ENCODE assay signal across 16 mouse cellular contexts in genomic region chr4:144453217-144453616, GRCm38 (mm10).
"Had no signal": no experiment of that assay in that cellular context is flagged by ENCODE, and none has a peak within 500 bp of the region (broad histone marks: within the 10 kb centered on the region; RNA-seq: fewer than 3 reads in every experiment).

TSS of gene Gm9944 (minus strand) at chr4:144453317.

- DNase-seq: heart, postnatal 10 days; heart, postnatal 14 days; heart, postnatal 36 days; heart, postnatal 4 days; kidney, adult 11 months; kidney, adult 18-20 months; kidney, adult 2 months; kidney, adult 8-10 months; kidney, adult 9 months; kidney, postnatal 10 days; kidney, postnatal 14 days; kidney, postnatal 25 days; kidney, postnatal 36 days; kidney, postnatal 4 days; layer of hippocampus, adult 9-11 months; layer of hippocampus, postnatal 36 days had no signal
